Mouse (Mus musculus) layer of hippocampus, adult 11-12 months (tissue): ENCODE data around the gene Cebpzos.

Experiments used
- DNase-seq: peaks from one replicate; pipeline ENCODE4 v3.0.0; 2022; ENCODE audit warnings: low spot score

Gene Cebpzos

DNA sequence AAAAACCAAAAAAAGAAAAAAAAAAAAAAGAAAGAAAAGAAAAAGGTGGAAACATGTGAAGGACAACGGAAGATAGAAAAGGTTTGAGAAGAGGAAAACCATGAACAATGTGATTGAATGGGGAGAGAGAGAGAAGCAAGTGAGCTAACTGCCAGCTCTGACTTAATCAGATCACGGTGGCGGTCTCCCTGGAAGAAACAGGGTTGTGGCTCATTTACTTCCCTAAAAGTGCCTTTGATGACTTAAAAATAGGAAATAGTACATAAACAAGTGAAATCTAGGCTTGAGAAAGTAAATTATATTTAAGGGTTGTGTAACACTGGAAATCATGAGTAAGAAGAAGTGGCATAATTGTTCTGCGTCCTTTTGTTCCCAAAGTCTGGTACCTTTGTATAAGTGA, 22.6 kb downstream of the Cebpzos start:
- DNase-seq, result no peak

DNA sequence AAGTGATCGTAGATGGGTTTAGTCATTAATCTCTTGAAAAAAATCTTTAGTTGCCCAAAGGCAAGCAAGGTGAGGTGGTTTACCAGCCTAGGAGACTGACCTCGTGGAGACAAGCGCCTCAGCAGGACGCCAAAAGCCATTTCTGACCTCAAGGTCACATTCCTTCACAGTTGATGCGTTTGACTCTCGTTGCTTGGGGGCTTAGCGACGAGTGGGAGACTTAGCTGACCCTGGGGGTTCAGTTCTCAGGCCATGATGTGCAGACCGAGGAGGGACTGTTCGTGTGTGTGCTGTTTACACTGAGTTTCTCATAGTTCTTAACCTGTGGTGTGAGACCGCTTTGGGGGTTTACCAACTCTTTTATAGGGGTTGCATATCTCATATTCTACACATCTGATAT, 26.3 kb downstream of the Cebpzos start:
- no peak for DNase-seq

DNA sequence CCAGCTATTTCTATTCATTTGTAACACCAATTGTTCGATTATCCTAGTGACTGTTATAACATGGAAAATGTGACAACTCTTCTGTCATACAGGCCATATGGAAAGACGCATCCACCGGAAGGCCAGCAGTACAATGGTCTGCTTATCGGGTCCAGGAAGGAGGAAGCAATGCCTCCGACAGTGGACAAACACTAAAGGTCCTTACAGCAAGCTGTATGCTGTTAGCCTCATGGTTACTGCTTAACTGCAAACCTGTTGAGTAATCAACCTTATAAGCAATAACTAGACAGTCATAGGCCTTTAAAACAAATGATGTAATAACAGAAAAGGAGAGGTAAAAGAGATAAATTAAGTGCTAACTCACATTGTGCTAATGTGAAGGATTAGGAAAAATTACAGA, 34.9 kb downstream of the Cebpzos start:
- DNase-seq, result no peak

DNA sequence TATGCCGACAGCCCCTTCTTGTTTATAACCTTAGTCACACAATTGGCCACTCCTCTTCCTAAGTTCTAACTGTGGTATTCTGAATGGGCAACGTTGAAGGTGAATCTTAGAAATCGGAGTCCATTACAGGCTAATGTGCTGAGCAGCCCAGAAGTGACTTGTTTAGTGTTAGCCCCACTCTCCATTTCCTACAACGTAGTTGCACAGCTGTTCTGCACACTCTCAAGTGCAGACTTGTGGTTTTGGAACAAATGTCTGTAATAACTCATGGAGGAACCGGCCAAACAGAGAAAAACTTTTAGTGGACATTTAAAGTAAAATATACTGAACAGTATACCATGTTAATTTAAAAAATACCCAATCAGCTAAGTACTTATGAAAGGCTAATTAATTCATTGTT, 35.8 kb downstream of the Cebpzos start:
- DNase-seq, result no peak

DNA sequence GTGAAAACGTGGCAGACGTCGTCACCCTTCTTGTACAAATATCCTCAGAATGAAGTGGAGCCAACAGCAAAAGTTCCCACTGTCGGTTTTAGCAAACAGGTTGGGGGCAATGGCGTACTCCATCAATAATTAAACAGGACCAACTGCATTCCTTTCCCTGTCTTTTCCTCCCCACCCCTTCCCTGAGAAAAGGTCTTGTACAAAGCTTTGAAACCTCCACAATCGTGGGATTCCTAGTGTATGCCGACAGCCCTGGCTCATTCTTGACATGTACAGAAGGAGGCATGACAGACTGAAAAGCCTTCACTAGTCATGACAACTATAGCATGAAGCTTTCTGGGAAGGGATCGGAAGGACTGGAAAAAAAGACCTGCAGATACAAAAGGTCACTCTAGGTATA, 36.9 kb downstream of the Cebpzos start:
- no peak for DNase-seq

DNA sequence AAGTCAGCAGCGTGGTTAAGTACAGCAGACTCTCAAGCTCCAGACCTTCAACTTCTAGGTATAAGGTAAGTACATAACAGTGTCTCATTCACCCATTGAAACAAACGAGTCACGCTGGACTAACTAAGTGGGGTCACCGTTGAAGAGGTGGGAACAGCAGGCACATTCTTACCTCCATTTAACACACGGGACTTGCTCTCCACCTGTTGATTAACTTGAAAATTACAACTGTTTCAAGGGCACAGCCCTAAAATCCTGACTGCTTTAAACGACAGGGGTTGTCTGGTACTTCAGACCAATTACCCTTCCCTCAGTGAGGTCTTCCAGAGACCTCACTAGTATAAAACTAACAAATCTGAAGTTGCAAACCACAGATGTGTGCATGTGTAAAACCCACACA, 43.2 kb downstream of the Cebpzos start:
- no peak for DNase-seq

DNA sequence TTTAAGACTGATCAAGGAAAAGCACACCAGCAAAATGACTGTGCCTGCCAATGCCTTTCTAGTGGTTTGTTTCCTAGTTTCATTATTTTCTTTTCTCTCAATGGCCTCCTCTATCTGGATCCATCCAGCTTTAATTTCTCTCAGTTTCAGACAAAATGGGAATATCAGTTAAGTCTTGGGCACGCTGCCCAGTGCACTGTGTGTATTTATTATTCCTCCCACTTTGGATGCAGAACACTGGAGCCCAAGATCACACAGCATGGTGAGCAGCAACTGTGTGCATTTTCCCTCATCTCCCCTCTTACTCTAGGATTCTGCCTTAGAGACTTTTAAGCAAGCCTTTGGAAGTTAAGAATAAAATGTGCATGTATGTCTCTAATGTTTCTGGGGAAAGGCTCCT, 48.1 kb downstream of the Cebpzos start:
- peak; percentile 35 for DNase-seq

DNA sequence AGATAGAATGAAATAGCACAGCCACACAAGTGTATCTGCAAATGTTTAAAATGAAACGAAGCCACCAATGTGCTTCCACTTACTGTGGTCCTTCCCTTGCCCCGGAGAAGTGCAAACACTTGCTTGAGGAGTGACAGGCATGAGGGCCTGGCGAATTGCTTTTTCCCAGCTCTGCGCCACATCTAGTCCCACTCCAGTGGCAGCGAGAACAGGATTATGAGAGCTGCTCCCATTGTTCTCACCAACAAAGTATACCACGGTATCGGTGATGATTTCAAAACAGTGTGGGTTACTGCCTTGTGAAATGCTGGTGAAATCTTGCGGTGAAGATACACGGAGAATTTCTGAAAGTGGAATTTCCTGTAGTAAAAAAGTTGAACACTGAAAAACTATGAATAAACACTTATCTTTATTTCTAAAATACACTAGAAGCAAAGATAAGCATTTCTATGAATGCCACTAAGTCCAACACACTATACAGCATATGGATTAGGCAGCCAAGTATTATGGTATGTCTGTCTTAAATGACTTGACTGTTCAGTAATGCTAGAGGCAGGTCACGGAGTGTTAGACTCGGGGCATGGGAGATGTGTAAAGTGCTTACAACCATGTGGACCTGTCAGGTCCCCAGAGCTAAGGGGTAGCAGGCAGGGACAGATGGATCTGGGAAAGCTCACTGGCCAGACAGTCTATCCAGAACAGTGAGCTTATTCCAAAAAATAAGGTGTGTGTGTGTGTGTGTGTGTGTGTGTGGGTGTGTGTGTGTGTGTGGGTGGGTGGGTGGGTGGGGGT, 50.0 kb downstream of the Cebpzos start:
- no peak for DNase-seq

DNA sequence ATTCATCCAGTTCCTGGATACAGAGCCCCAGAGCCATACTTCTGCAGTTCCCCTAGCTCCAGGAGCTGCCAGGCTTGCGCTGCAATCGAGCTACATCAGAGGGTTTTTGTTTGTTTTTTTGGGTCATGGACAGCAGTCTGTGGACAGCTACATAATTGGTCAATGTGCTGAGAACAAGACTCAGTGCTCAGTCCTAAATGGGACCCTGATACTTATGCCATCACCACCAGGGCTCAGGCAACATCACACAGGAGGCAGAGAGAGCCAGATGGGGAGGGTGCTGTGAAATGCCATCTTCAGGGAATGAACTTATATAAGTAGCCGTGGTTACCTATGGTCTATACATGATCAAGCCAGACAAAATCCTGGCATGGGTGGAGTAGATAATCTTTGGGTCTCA, 52.2 kb downstream of the Cebpzos start:
- no peak for DNase-seq
